ENCODE assay signal across 29 mouse cellular contexts in genomic region chr10:38980980-38981379, GRCm38 (mm10). TPM values are rescaled to one million over a fixed set of nuclear protein-coding genes. Genes with fewer than 3 reads are reported as not detected.
A peak's percentile ranks its signal among the peaks of the same experiment; 100 is the strongest.
DNase-seq lines count a peak whose midpoint lies in the region; ATAC-seq lines count a peak whose summit lies in the region.
"Had no signal": no experiment of that assay in that cellular context is flagged by ENCODE, and none has a peak within 500 bp of the region (broad histone marks: within the 10 kb centered on the region; RNA-seq: fewer than 3 reads in every experiment).

No protein-coding gene starts in this region.

- no peak overlapping the region for H3K4me3 ChIP-seq in heart, embryonic 10.5 days
- H3K4me3 ChIP-seq in limb, embryonic 15.5 days, result no peak overlapping the region
- H3K4me3 ChIP-seq in limb, embryonic 10.5 days, result no peak overlapping the region
- no peak overlapping the region for H3K4me3 ChIP-seq in heart, embryonic 12.5 days
- H3K4me3 ChIP-seq: forebrain, embryonic 10.5 days; hindbrain, embryonic 10.5 days; liver, embryonic 13.5 days; neural tube, embryonic 12.5 days had no signal

- H3K27me3 ChIP-seq in heart, embryonic 10.5 days (ENCODE audit: insufficient read depth, poor library complexity, severe bottlenecking), result no peaks in the 10 kb centered on the region
- no peaks in the 10 kb centered on the region for H3K27me3 ChIP-seq in limb, embryonic 15.5 days
- H3K27me3 ChIP-seq in limb, embryonic 10.5 days (ENCODE audit: low read depth, poor library complexity, severe bottlenecking), result no peaks in the 10 kb centered on the region
- H3K27me3 ChIP-seq in heart, embryonic 12.5 days (replicated peaks), result no peaks in the 10 kb centered on the region
- H3K27me3 ChIP-seq: liver, embryonic 13.5 days; neural tube, embryonic 12.5 days had no signal

- peak; percentile 98 for DNase-seq in heart, adult 11 months
- no peak for DNase-seq in heart, embryonic 10.5 days (ENCODE audit: low spot score)
- DNase-seq in limb, embryonic 10.5 days (ENCODE audit: low spot score), result no peak
- peak; percentile 19 for DNase-seq in heart, postnatal 25 days (ENCODE audit: low spot score)
- no peak for DNase-seq in retina, embryonic 14.5 days (ENCODE audit: low spot score)
- no peak for DNase-seq in frontal cortex, postnatal 14 days (ENCODE audit: low spot score in 2 of 2)
- DNase-seq: adrenal gland, postnatal 25 days; cerebellum, adult 9-11 months; forebrain, postnatal 0 days; gastrocnemius, postnatal 36 days; liver, embryonic 13.5 days; lung, adult 2 months; lung, postnatal 14 days; midbrain, embryonic 14.5 days; retina, postnatal 1 day; right cerebral cortex, postnatal 25 days; spleen, adult 18-20 months; thymus, postnatal 14 days had no signal

- no peak overlapping the region for H3K9ac ChIP-seq in limb, embryonic 15.5 days
- no peak overlapping the region for H3K9ac ChIP-seq in heart, embryonic 12.5 days
- H3K9ac ChIP-seq: forebrain, postnatal 0 days; liver, embryonic 13.5 days; neural tube, embryonic 12.5 days had no signal

- peaks cover 19% of the 10 kb centered on the region; the same call in 1 of the 2 replicates for H3K4me1 ChIP-seq in heart, embryonic 10.5 days
- peaks cover 30% of the 10 kb centered on the region for H3K4me1 ChIP-seq in limb, embryonic 15.5 days
- H3K4me1 ChIP-seq in limb, embryonic 10.5 days, result no peaks in the 10 kb centered on the region; the same call in none of the 2 replicates
- H3K4me1 ChIP-seq in heart, embryonic 12.5 days (replicated peaks), result peaks cover 46% of the 10 kb centered on the region
- H3K4me1 ChIP-seq: liver, embryonic 13.5 days; neural tube, embryonic 12.5 days had no signal

- intact Hi-C loops in heart, postnatal 25 days (cut with DNase I), result no loop called here

- no peak overlapping the region for H3K4me2 ChIP-seq in limb, embryonic 15.5 days
- no peak overlapping the region for H3K4me2 ChIP-seq in heart, embryonic 12.5 days
- H3K4me2 ChIP-seq: liver, embryonic 13.5 days; neural tube, embryonic 12.5 days had no signal

- no peaks in the 10 kb centered on the region for H3K9me3 ChIP-seq in heart, embryonic 10.5 days
- H3K9me3 ChIP-seq in limb, embryonic 15.5 days, result no peaks in the 10 kb centered on the region
- no peaks in the 10 kb centered on the region for H3K9me3 ChIP-seq in limb, embryonic 10.5 days (replicated peaks)
- H3K9me3 ChIP-seq in heart, embryonic 12.5 days (replicated peaks), result no peaks in the 10 kb centered on the region
- H3K9me3 ChIP-seq: forebrain, embryonic 10.5 days; hindbrain, embryonic 10.5 days; liver, embryonic 13.5 days; neural tube, embryonic 12.5 days had no signal

- H3K36me3 ChIP-seq in heart, embryonic 10.5 days, result 0 out of 2 replicates have a peak, but pooled peaks cover 3% of the 10 kb centered on the region
- no peaks in the 10 kb centered on the region for H3K36me3 ChIP-seq in limb, embryonic 15.5 days
- H3K36me3 ChIP-seq in limb, embryonic 10.5 days, result no peaks in the 10 kb centered on the region
- peaks cover 4% of the 10 kb centered on the region; the same call in 1 of the 2 replicates for H3K36me3 ChIP-seq in heart, embryonic 12.5 days
- H3K36me3 ChIP-seq: forebrain, embryonic 10.5 days; hindbrain, embryonic 10.5 days; liver, embryonic 13.5 days; neural tube, embryonic 12.5 days had no signal

- ATAC-seq in limb, embryonic 15.5 days (ENCODE audit: insufficient number of reproducible peaks, low FRiP score, low TSS enrichment, low read depth), result no peak
- peak; percentile 43 for ATAC-seq in heart, embryonic 12.5 days (ENCODE audit: insufficient number of reproducible peaks, low FRiP score)
- ATAC-seq: CD4-positive, CD25-positive, alpha-beta regulatory T cell, adult 4 months; forebrain, postnatal 0 days; hindbrain, embryonic 16.5 days; intestine, embryonic 16.5 days had no signal

- H3K27ac ChIP-seq in heart, embryonic 10.5 days, result no peak overlapping the region
- H3K27ac ChIP-seq in limb, embryonic 15.5 days, result peak overlapping the region; percentile 7; the same call in 1 of the 2 replicates
- no peak overlapping the region for H3K27ac ChIP-seq in limb, embryonic 10.5 days
- H3K27ac ChIP-seq in heart, embryonic 12.5 days (ENCODE audit: poor library complexity, severe bottlenecking), result peak overlapping the region; percentile 64
- H3K27ac ChIP-seq: forebrain, embryonic 10.5 days; hindbrain, embryonic 10.5 days; kidney, postnatal 0 days; liver, embryonic 13.5 days; neural tube, embryonic 12.5 days had no signal

- WGBS in heart, embryonic 10.5 days, result 39% methylated on average over 3 of the region's 3 CpGs
- 41% methylated on average over 3 of the region's 3 CpGs for WGBS in limb, embryonic 15.5 days
- WGBS in limb, embryonic 10.5 days, result 81% methylated on average over 3 of the region's 3 CpGs
- WGBS in heart, embryonic 12.5 days, result 17% methylated on average over 3 of the region's 3 CpGs

RNA-seq across cellular contexts. Expression of gene Lama4, which starts 15.7 kb away (rescaled TPM):
- polyA plus RNA-seq in heart, embryonic 10.5 days (2016; fragmentation: Nextera tagmentation; extraction: Ambion mirVana), result 60.0 and 129 TPM in 2 replicates
- polyA plus RNA-seq in limb, embryonic 15.5 days (2015; fragmentation: Nextera tagmentation; extraction: Ambion mirVana), result 83.9 and 85.8 TPM in 2 replicates
- polyA plus RNA-seq in limb, embryonic 10.5 days (2016; fragmentation: Nextera tagmentation; extraction: Ambion mirVana), result 26.6 and 29.5 TPM in 2 replicates
- 144 and 158 TPM in 2 replicates for polyA plus RNA-seq in heart, embryonic 12.5 days (2016; fragmentation: Nextera tagmentation; extraction: Ambion mirVana)
- 10 to 100 TPM; 72.6 to 81.7 TPM for total RNA-seq in heart, postnatal 25 days (2021)
- total RNA-seq: common myeloid progenitor, adult 5-6 weeks; megakaryocyte progenitor cell, adult 5-6 weeks had no signal

Comparison
In these comparisons a context has a peak if more than half of its experiments do, and no peak if none do; other contexts are left out.
1. DNase-seq: peak in heart, adult 11 months (single experiment) and heart, postnatal 25 days (single experiment); none in heart, embryonic 10.5 days (single experiment), limb, embryonic 10.5 days (single experiment), retina, embryonic 14.5 days (single experiment) and frontal cortex, postnatal 14 days (0 of 2).
2. H3K27ac ChIP-seq: peak in limb, embryonic 15.5 days (single experiment) and heart, embryonic 12.5 days (single experiment); none in heart, embryonic 10.5 days (single experiment) and limb, embryonic 10.5 days (single experiment).